Mouse (Mus musculus): ENCODE data around the gene Zfp511.

Gene Zfp511

GRCm38 (mm10) chr7:140036281-140037170 is at the start of gene Zfp511, which contains the start of gene Tubgcp2:
Gene Zfp511 (plus strand): TSS chr7:140036391.
Gene Tubgcp2 (minus strand): TSS chr7:140036669.
- in situ Hi-C loops (cut with MboI; ENCODE audit: low sequenced_read_pairs), result no loop called here

- in situ Hi-C loops (cut with MboI; ENCODE audit: low sequenced_read_pairs), result no loop called here
Observed at GRCm38 (mm10) chr7:139988272-139988671, 47.9 kb upstream of the Zfp511 start.

DNA sequence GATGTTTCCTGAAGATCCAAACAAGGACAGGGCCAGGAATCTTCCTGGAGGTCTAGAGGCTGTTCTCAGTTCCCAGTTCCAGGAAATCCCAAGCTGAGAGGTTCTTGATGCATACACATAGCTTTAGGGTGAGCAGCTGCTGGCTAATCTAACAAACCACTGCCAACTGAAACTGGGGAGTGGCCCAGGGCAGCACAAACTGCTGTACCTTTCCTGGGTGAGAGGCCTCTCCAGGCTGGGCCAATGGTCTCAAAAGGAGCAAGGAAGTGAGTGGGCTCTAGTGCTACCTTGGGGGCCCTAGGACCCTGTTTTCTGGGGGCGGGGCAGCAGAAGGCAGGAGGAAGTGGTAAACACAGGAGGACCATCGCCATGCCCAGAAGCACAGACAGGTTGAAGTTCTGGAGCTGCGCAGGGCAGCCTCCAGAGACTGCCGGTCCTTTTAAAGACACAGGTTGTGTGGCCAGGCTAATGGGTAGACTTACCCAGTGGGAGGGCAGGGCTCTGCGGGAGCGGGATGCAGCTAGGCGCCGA is 45.3 kb upstream of the Zfp511 start:
- in situ Hi-C loops (cut with MboI; ENCODE audit: low sequenced_read_pairs), result no loop called here

- in situ Hi-C loops (cut with MboI; ENCODE audit: low sequenced_read_pairs), result no loop called here
Observed at GRCm38 (mm10) chr7:139992406-139992805, 43.8 kb upstream of the Zfp511 start, which contains the start of gene Adam8. Gene Adam8 (minus strand): TSS chr7:139992562.

DNA sequence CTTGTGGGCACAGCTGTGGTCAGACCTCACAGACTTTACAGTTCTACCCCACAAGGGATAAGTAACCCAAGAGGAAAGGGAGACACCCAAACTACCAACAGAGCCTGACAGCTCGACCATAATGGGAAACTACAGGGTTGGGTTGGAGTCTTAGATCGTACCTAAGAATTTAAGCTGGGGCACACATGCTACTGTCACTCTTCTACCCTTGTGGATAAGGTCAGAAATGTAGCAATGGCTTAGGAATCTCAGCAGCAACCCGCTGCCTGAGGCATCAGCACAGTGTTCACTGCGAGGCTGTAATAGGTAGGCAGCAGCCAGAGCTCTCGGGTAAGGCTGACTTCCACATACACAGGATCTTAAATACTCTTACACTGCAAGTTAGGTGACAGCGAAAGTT is 42.7 kb upstream of the Zfp511 start:
- in situ Hi-C loops (cut with MboI; ENCODE audit: low sequenced_read_pairs), result no loop called here

DNA sequence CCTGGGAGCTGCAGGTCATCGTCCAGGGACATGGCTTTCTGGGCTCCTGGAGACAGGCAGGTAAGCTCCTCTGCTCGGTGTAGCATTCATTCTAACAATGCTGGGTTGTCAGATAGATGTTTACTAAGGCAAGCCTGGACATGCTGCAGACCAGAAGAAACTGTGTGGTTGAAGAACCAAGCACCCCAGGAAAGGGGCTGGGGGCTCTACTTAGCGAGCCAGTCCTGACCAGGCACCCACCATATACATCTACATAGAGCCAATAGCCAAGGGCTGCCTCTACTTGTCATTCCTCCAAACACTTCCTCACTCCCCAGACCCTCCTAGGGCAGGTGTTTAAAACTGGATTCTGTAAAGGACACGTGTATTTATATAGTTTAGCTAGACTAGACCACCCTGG is 42.0 kb upstream of the Zfp511 start:
- in situ Hi-C loops (cut with MboI; ENCODE audit: low sequenced_read_pairs), result no loop called here

DNA sequence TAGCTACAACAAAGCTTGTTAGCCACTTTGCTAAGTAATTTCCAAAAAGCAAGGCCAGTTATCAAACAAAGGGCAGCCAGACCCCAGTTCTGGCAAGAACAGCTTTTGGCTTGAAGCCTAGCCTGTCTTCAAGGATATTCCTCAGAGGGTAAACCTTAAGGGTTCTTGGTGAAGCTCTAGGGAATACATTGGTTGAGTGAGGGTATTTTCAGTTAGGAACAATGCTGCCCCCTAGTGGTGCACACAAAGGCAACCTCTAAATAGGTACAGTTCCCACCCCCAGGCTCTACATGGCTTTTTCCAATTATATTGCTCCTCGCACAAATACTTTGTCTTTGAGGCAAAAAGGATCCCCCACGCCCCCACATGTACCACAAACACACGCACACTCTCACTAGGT is 41.5 kb upstream of the Zfp511 start:
- in situ Hi-C loops (cut with MboI; ENCODE audit: low sequenced_read_pairs), result no loop called here

- in situ Hi-C loops (cut with MboI; ENCODE audit: low sequenced_read_pairs), result no loop called here
Observed at GRCm38 (mm10) chr7:139998691-139999350, 37.4 kb upstream of the Zfp511 start.

DNA sequence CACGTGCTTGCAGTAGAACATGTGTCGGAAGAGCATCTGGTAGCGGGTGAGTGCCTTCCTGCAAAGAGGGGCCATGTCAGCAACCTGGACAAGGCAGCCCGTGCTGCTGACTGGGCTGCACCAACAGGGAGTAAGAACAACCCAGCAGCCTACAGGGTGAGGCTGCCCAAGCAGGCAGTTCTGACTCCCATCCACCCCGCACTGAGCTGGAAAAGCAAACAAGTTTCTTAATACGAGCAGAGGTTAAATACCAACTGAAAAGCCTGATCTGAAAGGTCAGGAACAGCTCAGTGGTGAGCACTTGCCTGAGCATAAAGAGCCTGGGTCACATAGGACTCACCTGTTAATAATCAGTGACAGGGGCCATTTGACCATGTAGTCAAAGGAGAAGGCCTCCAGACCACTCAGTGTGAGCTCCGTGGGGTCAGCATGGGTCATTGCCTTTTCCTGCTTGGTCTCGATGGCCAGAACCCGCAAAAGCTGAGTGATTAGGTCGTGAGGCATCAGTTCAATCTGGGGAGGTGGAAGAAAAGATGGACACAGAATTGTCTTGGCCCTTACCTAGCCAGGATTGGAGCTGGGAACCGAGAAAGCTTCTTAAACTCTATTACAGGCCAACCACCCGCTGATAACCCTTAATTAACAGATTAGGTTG is 35.0 kb upstream of the Zfp511 start:
- in situ Hi-C loops (cut with MboI; ENCODE audit: low sequenced_read_pairs), result no loop called here

- in situ Hi-C loops (cut with MboI; ENCODE audit: low sequenced_read_pairs), result no loop called here
Observed at GRCm38 (mm10) chr7:140004666-140005065, 31.5 kb upstream of the Zfp511 start.

- in situ Hi-C loops (cut with MboI; ENCODE audit: low sequenced_read_pairs), result no loop called here
Observed at GRCm38 (mm10) chr7:140006861-140007611, 29.2 kb upstream of the Zfp511 start.

DNA sequence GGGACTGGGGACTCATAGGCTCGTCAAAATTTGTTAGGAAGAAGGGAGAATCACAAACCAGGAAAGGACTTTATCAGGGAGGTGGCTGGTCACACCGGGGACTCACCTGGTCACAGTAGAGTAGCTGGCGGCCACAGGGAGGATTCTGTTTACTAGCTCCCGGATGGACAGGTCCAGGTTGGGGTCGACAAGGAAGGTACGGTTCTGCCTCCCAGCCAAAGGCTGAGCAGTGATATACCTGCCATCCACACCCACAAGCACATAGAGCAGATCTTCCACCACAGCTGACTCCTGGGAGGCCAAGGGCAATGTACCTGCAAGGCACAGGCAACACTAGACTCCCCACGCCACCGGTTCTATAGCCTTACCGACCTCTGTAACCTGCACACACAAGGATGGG is 28.4 kb upstream of the Zfp511 start:
- in situ Hi-C loops (cut with MboI; ENCODE audit: low sequenced_read_pairs), result no loop called here

- in situ Hi-C loops (cut with MboI; ENCODE audit: low sequenced_read_pairs), result no loop called here
Observed at GRCm38 (mm10) chr7:140011336-140011735, 24.9 kb upstream of the Zfp511 start.

GRCm38 (mm10) chr7:140031771-140032170 is 4.4 kb upstream of the Zfp511 start:
- in situ Hi-C loops (cut with MboI; ENCODE audit: low sequenced_read_pairs), result no loop called here

- in situ Hi-C loops (cut with MboI; ENCODE audit: low sequenced_read_pairs), result no loop called here
Observed at GRCm38 (mm10) chr7:140032366-140032765, 3.8 kb upstream of the Zfp511 start.

DNA sequence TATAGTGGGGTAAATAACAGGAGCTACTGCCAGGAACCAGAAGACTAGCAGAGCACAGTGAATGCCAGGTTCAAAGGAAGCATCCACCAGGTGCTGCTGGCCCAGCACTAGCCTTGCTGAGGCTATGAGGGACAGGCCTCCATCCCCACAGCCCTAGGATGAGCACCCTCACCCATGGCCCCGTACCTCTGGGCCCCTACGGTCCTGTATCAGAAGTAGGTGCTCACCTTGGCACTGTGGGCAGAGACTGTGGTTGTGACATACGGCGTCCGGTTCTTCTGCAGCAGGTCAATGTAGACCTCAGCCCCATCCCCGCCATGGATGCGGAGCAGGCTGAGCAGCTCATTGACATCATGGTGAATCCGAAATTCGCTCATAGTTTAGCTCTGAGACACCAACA is 2.8 kb upstream of the Zfp511 start:
- in situ Hi-C loops (cut with MboI; ENCODE audit: low sequenced_read_pairs), result no loop called here

DNA sequence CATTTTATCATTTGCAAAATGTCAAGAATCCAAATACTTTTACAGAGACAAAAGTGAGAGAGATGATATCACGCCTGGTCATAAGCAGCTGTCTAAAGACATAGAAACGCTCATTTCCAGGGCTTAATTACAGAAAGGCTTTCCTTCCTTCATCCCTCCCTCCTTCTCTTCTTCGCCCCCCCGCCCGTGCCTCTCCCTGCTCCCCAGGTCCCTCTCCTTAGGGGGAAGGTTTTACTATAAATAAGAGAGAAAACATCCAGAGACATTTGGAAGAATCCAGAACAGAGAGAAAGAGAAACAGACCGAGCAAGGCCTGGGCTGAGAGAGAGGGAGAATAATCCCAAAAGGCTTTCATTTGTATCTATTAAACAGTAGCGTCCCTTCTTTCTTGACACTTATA is 735 bp upstream of the Zfp511 start:
- in situ Hi-C loops (cut with MboI; ENCODE audit: low sequenced_read_pairs), result no loop called here

DNA sequence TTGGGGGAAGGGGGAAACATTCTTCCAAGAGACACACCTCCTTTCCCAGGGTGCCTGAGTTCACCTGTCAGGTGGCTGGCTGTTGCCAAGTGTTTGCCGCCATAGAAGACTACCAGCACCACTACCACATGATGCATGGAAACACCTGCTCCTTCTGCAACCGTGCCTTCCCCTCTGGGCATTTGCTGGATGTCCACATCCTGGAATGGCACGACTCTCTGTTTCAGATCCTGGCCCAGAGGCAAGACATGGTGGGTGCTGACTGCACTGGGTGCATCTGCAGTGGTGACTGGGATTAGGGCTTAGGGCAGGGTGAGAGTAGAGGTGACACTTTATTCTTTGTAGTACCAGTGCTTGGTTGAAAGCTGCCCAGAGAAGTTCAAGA is 972 bp downstream of the Zfp511 start:
- in situ Hi-C loops (cut with MboI; ENCODE audit: low sequenced_read_pairs), result no loop called here

- in situ Hi-C loops (cut with MboI; ENCODE audit: low sequenced_read_pairs), result no loop called here
Observed at GRCm38 (mm10) chr7:140042728-140043127, 6.5 kb downstream of the Zfp511 start.

DNA sequence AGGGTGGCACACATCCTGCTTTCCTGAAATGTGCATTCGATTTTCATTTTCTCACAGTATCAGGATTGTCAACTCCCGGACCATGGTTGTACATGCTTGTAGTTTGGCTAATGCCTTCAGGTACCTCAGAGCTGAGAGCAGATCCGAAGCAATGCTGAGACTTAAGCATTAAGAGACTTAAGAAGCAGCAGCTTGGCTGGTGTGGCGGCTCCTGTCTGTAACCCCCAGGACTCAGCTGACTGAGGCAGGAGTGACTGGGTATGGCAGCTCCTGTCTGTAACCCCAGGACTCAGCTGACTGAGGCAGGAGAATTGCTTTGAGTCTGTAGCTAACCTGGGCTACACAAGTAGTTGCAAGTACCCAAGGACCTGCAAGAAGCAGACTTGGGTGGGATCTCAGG is 9.4 kb downstream of the Zfp511 start:
- in situ Hi-C loops (cut with MboI; ENCODE audit: low sequenced_read_pairs), result no loop called here
